Mouse (Mus musculus): ENCODE data around the gene Nfat5. TPM values are rescaled to one million over a fixed set of nuclear protein-coding genes. Genes with fewer than 3 reads are reported as not detected.

Nfat5 gene
- total RNA-seq, 2 experiments from 2014 or later = 11.0 to 21.7 TPM

DNA sequence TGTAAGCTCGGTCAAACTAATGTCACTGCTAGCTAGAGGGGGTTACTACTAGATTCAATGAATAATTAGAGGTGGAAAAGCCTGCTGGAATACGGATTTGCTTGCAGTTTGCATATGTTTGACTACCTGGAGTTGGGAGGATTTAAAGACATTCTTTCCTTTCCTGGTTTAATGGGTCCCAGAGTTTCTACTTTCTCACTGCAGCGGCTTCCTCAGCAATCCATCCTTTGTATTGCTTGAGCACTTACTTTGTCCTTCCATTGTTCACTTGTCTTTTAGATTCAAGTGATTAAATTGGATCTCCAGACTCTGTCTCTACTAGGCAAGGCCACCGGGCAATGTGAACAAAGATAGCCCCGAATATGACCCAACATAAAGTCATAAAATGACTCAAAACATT lies 5.7 kb upstream of the Nfat5 start:
- ATAC-seq (replicated peaks; ENCODE audit: low FRiP score, poor library complexity, severe bottlenecking) = no peak

DNA sequence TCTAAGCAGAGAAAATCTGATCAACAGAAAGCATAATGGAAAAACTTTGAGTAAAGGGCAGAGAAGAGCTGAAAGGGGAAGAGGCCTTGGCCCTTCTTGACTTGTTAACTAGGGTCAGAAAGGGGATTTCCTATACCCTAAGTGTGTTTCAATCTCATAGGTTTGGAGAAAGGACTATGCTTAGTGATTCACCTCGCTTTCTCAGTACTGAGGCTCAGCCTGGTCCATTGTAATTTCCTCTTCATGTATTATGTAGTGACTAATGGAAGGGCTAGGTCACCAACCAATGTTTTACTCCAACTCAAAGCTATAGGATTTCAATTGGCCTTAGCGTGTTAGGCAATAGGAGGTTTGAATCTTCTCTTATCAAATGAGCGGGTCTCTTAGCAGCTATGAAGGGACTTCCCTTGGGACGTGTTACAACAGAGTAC lies 2.1 kb upstream of the Nfat5 start:
- no peak for ATAC-seq (replicated peaks; ENCODE audit: low FRiP score, poor library complexity, severe bottlenecking)

DNA sequence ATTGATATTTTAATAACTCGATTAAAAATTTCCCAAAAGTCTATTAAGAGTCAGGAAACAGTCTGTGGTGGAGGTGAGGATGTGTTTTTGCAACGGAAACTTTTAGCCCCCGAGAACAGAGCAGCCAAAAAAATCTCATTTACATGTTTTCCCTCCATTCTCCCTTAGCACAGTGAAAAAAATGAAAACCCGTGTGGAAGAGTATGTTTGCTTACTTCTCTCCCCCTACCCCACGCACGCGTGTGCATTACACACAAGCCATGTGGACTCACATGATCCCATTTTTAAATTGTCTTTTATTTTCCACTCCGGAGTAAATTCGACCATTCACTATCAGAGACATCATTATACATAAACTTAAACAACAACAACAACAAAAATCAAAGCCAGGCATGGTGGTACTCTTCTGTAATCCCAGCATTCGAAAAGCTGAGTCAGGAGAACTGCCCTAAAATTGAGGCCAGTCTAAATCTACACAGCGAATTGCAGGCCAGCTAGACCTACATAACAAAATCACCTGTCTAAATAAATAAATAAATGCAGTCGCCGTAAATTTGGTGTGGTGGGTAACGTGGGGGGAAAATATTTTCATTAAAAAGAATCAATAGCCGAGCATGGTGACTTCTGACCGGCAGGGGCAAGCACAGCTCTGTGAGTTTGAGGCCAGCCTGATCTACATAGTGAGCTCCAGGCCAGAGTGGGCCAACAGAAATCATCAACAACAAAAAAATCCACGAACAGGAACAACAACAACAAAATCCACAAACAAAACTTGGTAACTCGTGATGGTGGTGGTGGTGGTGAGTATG lies 947 bp upstream of the Nfat5 start:
- ATAC-seq (replicated peaks; ENCODE audit: low FRiP score, poor library complexity, severe bottlenecking) = peak; percentile 26

DNA sequence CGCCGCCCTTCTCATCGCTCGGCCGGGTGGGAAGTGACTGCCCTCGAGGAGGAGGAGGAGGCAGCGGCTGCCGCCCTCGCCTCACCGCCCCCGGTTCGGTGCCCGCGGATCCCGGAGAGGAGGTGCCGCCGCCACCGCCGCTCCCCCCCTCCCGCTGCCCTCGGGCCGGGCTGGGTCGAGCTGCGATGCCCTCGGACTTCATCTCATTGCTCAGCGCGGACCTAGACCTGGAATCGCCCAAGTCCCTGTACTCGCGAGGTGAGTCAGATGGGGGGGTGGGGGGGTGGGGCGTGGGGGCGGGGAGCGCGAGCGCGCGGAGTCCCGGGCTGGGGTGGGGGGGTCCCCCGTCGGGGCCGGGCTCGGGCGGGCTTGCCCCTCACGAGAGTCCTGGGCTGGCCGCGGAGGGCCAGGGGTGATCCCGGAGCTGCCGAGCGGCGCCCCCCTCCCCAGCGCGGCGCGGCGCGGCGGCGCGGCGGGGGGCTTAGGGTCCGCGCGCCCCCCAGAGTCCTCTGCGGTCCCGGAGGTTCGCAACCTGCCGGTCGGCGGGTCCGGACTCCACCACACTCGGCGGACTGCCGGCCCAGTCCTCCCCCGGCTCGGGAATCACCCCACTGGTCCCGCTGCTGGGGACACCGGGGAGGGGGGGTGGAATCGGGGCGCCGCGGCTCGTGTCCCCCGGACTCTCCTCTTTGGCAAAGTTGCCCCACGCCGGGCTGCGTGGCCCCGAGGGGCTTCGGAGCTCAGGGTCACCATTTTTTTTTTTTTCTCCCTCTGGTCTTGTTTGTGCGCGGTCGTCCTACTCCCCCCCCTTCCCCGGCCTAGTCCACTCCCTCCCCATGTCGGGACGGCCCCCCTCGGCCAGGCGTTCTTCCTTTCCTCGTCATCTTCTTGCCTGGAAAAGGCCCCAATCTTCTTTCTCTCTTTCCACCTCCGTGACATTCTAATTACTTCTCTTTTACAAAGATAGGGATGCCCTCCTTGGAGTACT lies 665 bp downstream of the Nfat5 start:
- peak; percentile 69 for ATAC-seq (replicated peaks; ENCODE audit: low FRiP score, poor library complexity, severe bottlenecking)

DNA sequence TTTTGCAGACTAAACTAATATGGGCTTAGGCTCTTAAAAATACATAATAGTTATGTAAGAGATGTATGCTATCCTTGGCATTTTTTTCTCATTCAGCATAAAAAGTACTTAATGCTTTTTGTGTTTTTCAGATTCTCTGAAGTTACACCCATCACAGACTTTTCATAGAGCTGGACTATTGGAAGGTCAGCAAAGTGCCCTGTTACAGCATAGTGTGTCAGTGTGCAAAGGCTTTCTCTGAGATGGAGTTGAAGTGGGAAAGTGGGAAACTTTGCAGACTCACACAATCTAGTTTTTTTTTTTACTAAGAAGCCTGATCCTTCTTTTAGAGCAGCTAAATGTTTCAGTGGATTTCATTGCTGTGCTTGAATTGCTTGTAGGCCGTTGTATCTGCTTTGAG lies 2.2 kb downstream of the Nfat5 start:
- no peak for ATAC-seq (replicated peaks; ENCODE audit: low FRiP score, poor library complexity, severe bottlenecking)

DNA sequence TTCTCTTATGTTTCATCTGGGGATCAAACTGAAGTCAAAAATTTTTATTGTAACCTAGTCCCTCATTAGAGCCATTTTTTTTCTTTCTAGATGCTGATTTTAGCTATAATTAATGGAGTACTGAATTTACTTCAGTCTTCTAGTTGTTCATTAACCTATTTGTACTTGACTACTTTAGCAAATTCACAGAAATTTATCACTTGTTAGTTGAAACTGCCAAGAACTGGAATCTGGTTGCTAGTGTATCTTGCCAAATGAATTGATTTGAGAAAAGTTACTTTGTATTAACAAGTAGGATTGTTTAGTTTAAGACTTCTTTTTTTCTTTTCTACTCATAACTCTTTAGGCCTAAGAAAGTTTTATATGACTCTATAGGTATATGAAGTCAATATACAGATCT lies 18.6 kb downstream of the Nfat5 start:
- ATAC-seq (replicated peaks; ENCODE audit: low FRiP score, poor library complexity, severe bottlenecking) = no peak

DNA sequence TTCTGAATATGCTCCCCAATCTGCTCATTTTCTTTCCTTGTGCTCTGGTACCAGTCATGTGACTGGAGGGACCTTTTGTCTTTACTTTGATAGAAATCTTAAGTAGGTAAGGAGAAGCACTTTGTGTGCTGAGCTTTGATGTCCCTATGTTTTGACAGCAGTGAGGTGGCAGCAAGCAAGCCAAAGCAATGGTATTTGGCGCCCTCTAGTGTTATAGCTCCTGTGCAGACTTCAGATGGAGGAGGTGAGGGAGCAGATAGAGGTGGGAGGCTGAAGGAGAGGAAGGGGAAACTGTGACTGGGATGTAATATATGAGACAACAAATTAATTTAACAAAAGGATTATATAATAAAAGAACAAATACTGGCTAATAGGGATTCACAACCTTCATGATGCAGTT lies 30.9 kb downstream of the Nfat5 start:
- ATAC-seq (replicated peaks; ENCODE audit: low FRiP score, poor library complexity, severe bottlenecking) = peak; percentile 96

DNA sequence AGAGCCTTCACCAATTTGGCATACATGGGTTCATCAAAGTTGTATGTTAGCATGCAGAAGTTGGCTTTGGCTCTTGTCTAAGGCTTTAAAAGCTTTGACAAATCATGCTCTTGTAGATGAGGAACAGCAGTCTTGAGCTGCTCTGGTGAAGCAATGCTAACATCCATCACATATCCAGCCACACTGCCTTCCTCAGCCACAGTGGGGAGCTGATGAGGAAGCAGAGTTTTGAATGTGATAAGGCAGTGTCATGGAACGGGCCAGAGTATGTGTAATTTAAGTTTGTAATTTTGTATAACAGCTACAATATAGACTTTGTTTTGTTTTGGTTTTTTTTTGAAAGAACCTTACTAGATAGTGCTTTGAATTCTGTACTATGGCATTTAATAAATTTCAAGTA lies 36.3 kb downstream of the Nfat5 start:
- ATAC-seq (replicated peaks; ENCODE audit: low FRiP score, poor library complexity, severe bottlenecking) = no peak

DNA sequence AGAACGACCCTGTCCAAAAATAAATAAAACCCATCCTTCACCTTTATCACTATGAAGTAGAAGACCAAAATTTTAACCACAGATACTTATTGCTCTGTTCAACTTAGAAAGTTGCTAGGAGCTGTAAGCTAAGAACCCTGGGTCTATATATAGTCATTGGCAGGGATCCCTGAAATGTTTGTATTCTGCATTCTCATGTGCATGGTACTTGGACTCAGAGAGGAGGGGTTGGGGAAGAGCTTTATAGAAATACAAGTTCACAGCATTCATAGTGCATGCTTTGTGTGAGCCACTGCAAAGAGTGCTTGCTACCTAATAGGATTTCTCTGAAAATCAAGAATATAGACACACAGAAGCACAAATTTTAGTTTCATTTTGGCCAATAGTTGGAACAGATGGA lies 43.2 kb downstream of the Nfat5 start:
- ATAC-seq (replicated peaks; ENCODE audit: low FRiP score, poor library complexity, severe bottlenecking) = no peak

DNA sequence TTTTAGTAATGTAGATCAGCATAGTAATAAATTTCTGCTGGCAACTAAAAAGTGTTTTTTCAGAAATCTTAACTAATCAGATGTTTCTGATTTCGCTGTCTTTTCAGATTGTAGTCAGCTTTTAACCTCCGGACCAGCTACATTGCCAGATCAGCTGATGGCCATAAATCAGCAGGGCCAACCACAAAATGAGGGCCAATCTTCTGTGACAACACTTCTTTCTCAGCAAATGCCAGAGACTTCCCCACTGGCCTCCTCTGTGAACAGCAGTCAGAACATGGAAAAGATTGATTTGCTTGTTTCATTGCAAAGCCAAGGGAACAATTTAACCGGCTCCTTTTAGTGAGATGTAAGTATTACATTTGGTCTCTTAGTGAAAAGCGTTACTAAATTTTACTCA lies 77.0 kb downstream of the Nfat5 start:
- no peak for ATAC-seq (replicated peaks; ENCODE audit: low FRiP score, poor library complexity, severe bottlenecking)

DNA sequence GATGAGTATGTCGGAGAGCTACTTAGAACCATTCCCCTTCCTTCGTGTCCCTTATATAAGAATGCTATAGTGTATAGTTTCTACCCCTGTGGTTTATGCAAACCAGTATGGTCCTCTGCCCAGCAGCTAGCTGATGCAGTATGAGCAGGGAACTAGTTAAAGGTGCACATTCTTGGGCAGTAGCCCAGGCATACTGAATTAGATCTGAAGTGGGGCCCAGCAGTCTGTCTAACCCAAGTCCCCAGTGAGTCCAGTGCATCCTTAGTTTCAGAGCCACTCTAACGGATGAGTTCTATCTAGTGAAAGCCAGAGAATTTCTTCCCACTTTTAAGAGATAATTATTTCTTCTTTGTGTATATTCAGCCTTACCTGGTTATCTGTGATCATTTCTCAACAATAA lies 84.1 kb downstream of the Nfat5 start:
- ATAC-seq (replicated peaks; ENCODE audit: low FRiP score, poor library complexity, severe bottlenecking) = no peak

DNA sequence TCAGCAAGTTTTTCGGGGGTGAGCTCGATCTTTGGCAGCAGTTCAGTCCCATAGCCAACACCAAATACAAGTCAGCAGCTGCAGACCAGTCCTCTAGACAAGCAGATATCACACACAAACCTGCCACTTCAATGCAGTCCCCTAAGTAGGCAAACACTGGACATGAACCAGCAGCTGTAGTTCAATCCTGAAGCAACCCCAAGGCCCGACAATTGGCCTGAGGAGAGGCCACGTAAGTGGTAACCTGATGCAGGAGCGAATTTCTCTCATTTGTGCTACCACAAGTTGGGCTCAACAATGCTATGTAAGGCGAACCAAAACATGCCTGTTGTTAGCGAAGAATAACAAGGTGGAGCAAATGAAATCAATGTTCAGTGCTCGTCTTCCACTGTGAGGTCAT lies 87.5 kb downstream of the Nfat5 start:
- ATAC-seq (replicated peaks; ENCODE audit: low FRiP score, poor library complexity, severe bottlenecking) = no peak

DNA sequence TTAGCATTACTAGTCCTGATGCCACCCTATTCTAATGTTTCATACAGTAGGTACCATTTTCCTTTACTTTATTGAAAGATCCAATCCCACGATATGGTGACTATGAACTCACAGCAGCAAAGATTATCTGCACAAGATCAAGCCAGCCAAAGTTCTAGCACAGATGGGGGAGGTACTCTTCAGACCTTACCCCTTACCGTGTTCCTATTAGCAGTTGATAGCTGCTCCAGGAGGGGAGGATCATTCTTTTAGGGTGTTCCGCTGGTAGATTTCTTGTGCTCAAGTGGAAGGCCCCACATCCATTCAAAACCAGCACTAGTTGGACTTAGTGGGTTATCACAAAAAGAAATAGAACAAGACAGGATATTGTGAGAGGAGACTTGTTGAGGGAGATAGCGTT lies 88.4 kb downstream of the Nfat5 start:
- no peak for ATAC-seq (replicated peaks; ENCODE audit: low FRiP score, poor library complexity, severe bottlenecking)

DNA sequence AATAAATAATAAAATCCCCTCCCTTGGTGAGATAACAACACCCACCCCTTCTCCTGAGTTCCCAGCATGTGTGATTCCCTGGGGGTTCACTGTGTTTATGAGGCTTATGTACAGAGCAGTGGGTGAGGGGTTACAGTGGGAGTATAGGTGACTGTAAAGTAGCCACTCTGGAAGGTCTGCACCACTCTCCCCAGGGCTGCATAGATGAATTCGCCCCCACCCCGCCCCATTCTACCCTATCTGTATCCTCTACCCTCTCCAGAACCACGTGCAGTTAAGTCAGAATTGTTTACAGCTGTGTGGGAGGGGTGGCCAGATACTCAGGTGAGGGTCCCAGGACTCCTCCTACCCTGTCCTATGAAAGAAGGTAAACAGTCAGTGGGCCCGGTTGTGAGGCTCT lies 89.6 kb downstream of the Nfat5 start:
- no peak for ATAC-seq (replicated peaks; ENCODE audit: low FRiP score, poor library complexity, severe bottlenecking)

DNA sequence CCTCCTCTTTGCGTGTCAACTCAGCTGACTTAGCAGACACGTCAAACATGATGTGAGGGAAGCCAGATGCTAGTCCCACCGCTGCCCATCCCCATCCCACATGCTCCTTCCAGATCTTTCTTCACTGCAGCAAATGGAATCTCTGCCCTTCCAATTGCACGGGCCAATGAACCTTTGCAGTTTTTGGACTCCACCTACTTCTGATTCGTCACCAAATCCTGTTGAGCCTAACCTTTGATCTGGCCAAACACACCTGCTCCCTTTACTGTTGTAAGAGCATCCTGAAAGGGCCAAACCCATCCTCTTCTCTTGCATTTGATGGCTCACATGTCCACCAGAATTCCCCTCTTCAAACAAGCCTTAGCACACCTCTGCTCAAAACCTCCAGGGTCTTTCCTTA lies 91.4 kb downstream of the Nfat5 start:
- ATAC-seq (replicated peaks; ENCODE audit: low FRiP score, poor library complexity, severe bottlenecking) = no peak

DNA sequence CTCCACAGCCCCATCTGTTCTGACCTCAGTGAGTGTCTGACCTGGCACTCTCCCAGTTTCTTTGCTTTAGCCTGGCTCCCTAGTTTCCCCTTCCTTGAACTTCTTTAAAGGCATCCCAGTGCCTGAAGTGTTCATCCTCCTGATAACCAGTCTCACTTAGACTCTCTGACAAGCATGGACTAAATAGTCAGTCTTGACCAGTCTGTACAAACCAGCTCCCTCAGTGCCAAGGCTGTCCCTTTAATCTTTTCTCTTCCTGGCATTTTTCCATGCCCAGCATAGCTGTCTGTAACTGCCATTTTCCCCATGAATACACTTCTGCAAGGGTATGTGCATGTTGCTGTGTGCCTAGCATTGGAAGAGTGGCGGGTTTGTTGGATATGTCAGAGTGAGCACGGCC lies 91.8 kb downstream of the Nfat5 start:
- ATAC-seq (replicated peaks; ENCODE audit: low FRiP score, poor library complexity, severe bottlenecking) = no peak

DNA sequence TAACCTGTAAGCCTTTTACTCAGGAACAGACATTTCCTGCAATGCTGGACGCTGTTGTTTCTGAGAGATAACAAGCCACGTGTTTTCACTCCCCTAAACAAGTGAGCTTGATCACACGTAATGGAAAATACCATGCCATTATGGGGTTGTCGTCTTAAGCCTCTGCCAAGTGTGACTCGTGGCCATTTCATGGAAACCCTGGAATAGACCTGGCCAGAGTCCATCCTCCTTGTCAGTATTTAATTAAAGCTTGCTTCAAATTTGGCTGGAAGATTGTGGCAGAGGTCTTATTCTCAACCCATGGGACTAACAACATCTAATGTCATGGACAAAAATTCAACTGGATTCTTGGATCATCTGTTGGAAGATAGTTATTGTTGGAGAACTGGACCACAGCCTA lies 92.9 kb downstream of the Nfat5 start:
- ATAC-seq (replicated peaks; ENCODE audit: low FRiP score, poor library complexity, severe bottlenecking) = no peak

DNA sequence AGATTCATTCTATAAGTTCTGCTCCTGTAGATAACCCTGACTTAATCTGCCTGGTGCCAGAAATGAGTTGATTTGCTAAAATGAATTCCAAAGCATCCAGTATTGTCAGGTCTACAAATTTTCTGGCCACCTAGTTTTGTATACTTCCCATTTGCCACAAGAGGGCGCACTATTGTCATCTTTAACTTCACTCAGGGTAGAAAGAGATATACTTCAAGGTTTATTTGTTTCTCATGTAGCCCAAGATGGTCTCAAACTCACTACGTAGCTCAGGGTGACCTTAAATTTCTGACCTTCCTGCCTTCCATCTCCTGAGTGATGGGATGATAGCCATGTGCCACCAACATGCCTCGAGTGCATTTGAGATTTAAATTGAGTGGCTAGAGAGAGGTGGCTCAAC lies 93.4 kb downstream of the Nfat5 start:
- ATAC-seq (replicated peaks; ENCODE audit: low FRiP score, poor library complexity, severe bottlenecking) = peak; percentile 76

DNA sequence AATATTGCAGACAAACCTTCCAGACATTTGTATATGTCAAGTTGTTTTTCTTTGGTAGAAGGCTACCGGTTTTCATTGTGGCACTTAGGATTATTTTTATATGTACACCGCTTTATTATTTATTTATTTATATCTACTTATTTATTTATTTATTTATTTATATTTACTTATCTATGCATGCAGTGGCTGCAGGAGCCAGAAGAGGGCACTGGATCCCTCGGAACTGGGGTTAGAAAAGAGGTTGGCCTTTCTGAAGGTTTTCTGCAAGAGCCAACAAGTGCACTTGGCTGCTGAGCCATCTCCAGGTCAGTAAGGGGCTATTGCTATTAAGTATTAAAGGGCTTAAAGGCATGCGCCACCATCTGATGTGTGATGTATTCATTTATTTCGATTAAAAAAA lies 94.6 kb downstream of the Nfat5 start:
- no peak for ATAC-seq (replicated peaks; ENCODE audit: low FRiP score, poor library complexity, severe bottlenecking)

DNA sequence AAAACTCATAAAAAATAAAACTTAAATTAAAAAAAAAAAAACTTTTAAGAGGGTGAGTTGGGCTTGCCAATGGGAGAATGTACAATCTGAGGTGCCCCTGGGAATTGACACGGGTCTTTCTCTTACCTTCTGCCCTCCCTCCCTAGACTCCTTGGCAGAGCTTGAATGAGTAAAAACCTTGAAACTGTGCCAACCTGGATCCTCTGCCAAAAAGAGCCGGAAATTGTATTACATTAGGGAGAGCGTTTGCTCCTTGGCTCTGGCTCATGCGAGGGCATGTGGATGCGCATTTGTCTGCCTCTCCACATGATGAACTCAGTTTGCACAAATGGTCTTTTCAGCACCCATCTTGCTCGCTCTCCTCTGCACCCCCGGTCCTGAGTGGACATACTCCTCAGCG lies 96.3 kb downstream of the Nfat5 start:
- no peak for ATAC-seq (replicated peaks; ENCODE audit: low FRiP score, poor library complexity, severe bottlenecking)

All from erythroblast, adult 5-6 weeks (primary cell).